Mouse (Mus musculus) adrenal gland, adult 18-20 months (tissue): ENCODE results near the gene Tent4a. TPM values are rescaled to one million over a fixed set of nuclear protein-coding genes. Genes with fewer than 3 reads are reported as not detected.

ENCODE experiments used
- DNase-seq, 2 experiments: peaks; one replicate each; pipeline ENCODE4 v3.0.0; 2021 to 2022; ENCODE audit warnings: low spot score in 2 of 2
- total RNA-seq, 2 experiments: library from RNA; stranded (reverse); gene quantifications; 1 replicate in 1 of 2; 2 replicates in 1 of 2; pipeline ENCODE4 v1.2.3; 2021

The Tent4a gene
- total RNA-seq, 2 experiments from 2014 or later = 17.5 to 20.9 TPM

DNA sequence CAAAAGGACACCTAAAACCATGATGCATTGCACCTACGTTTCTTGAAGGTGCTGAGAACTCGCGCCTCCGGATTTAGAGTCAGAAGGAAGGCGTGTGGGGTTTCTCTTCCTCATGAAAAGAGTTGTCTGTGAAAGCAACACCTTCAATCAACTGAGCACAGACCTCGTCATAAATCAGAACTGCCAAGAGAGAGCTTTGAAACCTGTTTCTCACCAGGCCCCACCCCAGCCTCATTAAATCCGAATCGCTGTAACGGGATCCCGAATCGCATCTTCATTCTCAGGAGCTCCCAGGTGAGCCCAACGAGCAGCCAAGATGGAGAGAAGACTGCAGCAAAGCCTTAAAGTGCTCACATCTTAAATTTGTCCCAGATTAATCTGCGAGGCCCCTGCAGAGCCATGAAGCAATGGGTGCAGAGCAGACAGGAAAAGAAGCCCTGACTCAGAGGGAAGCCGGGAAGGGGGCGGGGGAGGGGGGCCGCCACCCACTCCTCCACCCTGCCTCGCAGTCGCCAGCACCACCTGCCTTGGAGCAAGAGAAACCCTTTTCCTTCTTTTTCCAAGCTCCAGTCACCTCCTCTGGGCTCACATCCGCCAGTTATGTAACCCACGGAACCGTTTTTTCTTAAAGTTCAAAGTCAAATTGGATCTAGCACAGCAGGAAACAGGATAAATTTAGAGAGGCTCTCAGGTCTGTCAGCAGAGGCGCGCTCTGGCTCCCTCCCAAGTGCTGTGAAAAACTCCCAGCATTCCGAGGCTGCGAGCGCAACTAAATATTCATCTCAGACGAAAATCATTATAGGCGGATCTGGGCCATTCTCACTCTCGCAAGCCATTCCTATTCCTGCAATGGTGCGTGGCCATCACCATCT, 52.5 kb downstream of the Tent4a start:
- DNase-seq = peak; percentile 51 to 56

DNA sequence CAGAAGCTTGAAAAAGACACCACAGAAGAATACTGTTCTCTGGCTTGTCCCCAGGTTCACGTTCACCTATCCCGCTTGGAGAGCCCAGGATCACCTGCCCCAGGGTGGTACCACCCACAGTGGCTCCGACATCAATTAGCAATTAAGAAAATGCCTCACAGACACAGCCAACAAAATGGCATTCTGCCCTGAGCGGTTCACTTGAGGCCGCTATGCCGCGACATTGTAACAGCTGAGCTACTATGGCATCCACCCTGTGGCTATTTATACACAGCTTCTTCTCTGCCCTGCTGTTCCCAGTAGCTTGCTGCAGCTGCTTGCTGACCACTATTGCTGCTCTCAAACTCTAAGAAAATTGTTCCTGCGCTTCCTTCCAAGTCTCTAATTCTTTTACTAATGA, 53.4 kb downstream of the Tent4a start:
- peak in 1 of 2 experiments; percentile 19 for DNase-seq

GRCm38 (mm10) chr13:69479906-69480305, 54.5 kb downstream of the Tent4a start:
- DNase-seq = peak in 1 of 2 experiments; percentile 14

- peak in 1 of 2 experiments; percentile 10 for DNase-seq
Observed at GRCm38 (mm10) chr13:69478703-69479102, 55.7 kb downstream of the Tent4a start.

GRCm38 (mm10) chr13:69460635-69461465, 73.6 kb downstream of the Tent4a start:
- peak; percentile 35 to 48 for DNase-seq

DNA sequence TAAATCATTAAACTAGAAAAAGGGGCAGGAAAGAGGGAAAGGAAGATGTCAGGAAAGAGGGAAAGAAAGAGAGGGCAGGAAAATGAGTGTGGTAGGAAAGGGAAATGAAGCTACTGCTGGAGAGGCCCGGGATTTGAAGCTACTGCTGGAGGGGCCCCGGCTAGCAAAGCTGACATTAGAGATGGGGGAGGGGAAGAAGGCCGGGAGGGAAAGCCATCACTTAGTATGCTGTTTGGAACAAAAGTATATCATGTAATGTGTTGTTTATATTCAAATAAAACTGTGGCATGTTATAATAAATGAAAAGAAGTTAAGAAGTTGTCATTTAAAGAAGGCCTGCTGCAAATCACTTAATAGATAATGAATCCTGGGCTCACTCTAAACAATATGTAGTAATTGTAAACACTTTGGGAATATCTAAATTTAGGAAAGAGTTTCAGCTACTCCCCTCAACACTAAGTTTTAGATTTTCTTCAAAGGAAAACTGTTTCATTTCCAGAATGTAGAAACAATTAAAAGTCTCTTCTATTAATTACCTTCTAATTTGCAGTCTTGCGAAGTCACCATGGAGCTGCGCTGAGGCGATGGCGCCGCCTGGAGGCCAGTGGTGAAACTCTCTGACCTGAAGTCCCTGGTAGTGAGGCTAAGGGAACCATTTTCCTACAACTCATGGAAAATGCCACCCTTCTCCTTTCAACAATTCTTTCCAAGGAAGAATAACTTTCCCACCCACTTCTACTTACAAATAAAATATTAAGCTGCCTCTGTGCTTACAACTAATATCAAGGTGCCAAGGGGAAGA, 74.6 kb downstream of the Tent4a start:
- DNase-seq = peak in 1 of 2 experiments; percentile 52

- DNase-seq = no peak
Observed at GRCm38 (mm10) chr13:69458891-69459290, 75.5 kb downstream of the Tent4a start.

- DNase-seq = no peak
Observed at GRCm38 (mm10) chr13:69458461-69458860, 76.0 kb downstream of the Tent4a start.

GRCm38 (mm10) chr13:69457105-69457504, 77.3 kb downstream of the Tent4a start:
- DNase-seq = no peak

- DNase-seq = no peak
Observed at GRCm38 (mm10) chr13:69456641-69457040, 77.8 kb downstream of the Tent4a start.

DNA sequence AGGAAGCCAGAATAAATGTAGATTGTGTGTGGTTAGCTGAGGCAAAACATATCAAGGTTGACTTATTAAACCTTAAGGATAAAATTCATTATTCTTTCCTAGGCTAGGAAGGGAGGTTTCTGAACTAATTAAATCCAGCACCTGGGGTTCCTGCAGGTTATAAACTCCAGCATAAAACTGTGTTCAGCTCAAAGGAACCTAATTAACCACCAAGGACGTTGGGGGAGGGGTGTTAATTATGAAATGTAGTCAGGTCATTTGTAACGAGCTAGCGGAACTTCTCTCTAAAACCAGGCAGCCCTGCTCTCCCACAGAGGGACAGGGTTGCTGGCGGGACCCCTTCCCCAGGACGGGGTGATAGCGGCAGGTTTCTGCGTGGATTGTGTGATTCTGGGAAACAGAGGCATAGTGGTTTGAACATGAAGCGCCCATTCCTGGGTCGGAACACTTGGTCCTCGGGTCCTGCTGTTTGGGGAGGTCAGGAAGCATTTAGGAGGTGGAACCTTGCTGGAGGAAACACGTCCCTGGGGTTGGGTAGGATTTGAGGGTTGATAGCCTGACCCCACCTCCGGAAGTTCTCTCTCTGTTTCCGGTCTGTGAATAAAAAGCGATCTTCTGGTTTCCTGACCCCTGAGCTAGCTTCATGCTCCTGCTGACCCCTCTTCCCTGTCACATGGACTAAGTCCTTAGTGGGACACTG, 78.8 kb downstream of the Tent4a start:
- no peak for DNase-seq

Other genes starting within 250 kb of the Tent4a start
- 10 to 100 TPM; 77.3 to 85.7 TPM for gene Nsun2, start 871 bp downstream of the Tent4a start, total RNA-seq
- 10 to 100 TPM in 1 of 2 experiments, 1 to 10 TPM in 1; 3.2 to 12.1 TPM for gene Srd5a1, start 76.8 kb upstream of the Tent4a start, total RNA-seq
- gene Ube2ql1, start 205.3 kb upstream of the Tent4a start, total RNA-seq = 1 to 10 TPM; 2.8 to 3.7 TPM